Mouse (Mus musculus) neural tube, embryonic 13.5 days (tissue): Measurements from ENCODE around the gene Esr1. TPM values are rescaled to one million over a fixed set of nuclear protein-coding genes. Genes with fewer than 3 reads are reported as not detected.
"Not testable (repeated sequence)": the region's sequence is repeated elsewhere in the genome, so short reads cannot be mapped to it uniquely, and the experiment has no call there.

Source experiments
- ATAC-seq: fragments of 200-750 bp; cut with Nextera tagmentation; 2 replicates; pipeline ENCODE4 v1.8.0; 2017; ENCODE audit warnings: low read depth, mild to moderate bottlenecking, moderate TSS enrichment, moderate library complexity
- H3K27ac ChIP-seq: fragments of 300-500 bp; sonication (generic); replicated peaks from 2 replicates; pipeline ENCODE4 v1.5.1; 2015; ENCODE audit warnings: moderate library complexity, mild to moderate bottlenecking, inconsistent platforms
- H3K27me3 ChIP-seq: fragments of 300-500 bp; sonication (generic); 2 replicates; pipeline ENCODE4 v1.6.1; 2015; ENCODE audit warnings: mild to moderate bottlenecking, inconsistent platforms
- H3K36me3 ChIP-seq: fragments of 300-500 bp; sonication (generic); 2 replicates; pipeline ENCODE4 v1.6.1; 2015; ENCODE audit warnings: mild to moderate bottlenecking, inconsistent platforms
- H3K4me1 ChIP-seq: fragments of 300-500 bp; sonication (generic); replicated peaks from 2 replicates; pipeline ENCODE4 v1.6.1; 2015; ENCODE audit warnings: inconsistent platforms
- H3K4me2 ChIP-seq: fragments of 300-500 bp; sonication (generic); 2 replicates; pipeline ENCODE4 v1.6.1; 2015; ENCODE audit warnings: inconsistent platforms, mild to moderate bottlenecking, moderate library complexity
- H3K4me3 ChIP-seq: fragments of 300-500 bp; sonication (generic); 2 replicates; pipeline ENCODE4 v1.5.1; 2015; ENCODE audit warnings: mild to moderate bottlenecking, inconsistent platforms
- H3K9ac ChIP-seq: fragments of 300-500 bp; sonication (generic); 2 replicates; pipeline ENCODE4 v1.6.1; 2015; ENCODE audit warnings: moderate library complexity, mild to moderate bottlenecking, inconsistent platforms
- H3K9me3 ChIP-seq: fragments of 300-500 bp; sonication (generic); 2 replicates; pipeline ENCODE4 v1.6.1; 2016; ENCODE audit warnings: inconsistent platforms
- WGBS: fragments of 180-500 bp; shearing (Covaris S2); methylation state at CpG from one replicate; pipeline ENCODE4 v1.1.7; 2015; 5-methylcytosine and 5-hydroxymethylcytosine counted together
- polyA plus RNA-seq: library from polyadenylated mRNA; unstranded; fragments of >200 nt; fragmentation: Nextera tagmentation; extraction: Ambion mirVana; gene quantifications from 2 replicates; pipeline ENCODE4 v1.2.1, GENCODE M21; 2015

Esr1 gene
- polyA plus RNA-seq, 1 experiment from 2014 or later: 0.25 TPM

- no peak overlapping the region for H3K4me2 ChIP-seq
- WGBS: 59% methylated on average over 2 of the region's 2 CpGs
- H3K4me1 ChIP-seq: no peaks in the 10 kb centered on the region
- no peak for ATAC-seq
- no peaks in the 10 kb centered on the region for H3K36me3 ChIP-seq
- H3K27me3 ChIP-seq: no peaks in the 10 kb centered on the region
- no peak overlapping the region for H3K9ac ChIP-seq
- no peaks in the 10 kb centered on the region for H3K9me3 ChIP-seq
- H3K27ac ChIP-seq: no peak overlapping the region
- no peak overlapping the region for H3K4me3 ChIP-seq
Observed at GRCm38 (mm10) chr10:4600796-4601474, 10.5 kb upstream of the Esr1 start.

GRCm38 (mm10) chr10:4601612-4602011, 9.8 kb upstream of the Esr1 start:
- not testable (repeated sequence) for H3K27ac ChIP-seq, H3K4me2 ChIP-seq, H3K27me3 ChIP-seq, H3K9ac ChIP-seq, H3K4me1 ChIP-seq, ATAC-seq, H3K9me3 ChIP-seq, H3K36me3 ChIP-seq, H3K4me3 ChIP-seq

GRCm38 (mm10) chr10:4602466-4602865, 8.9 kb upstream of the Esr1 start:
- no peak for ATAC-seq
- H3K9ac ChIP-seq: no peak overlapping the region
- H3K4me2 ChIP-seq: no peak overlapping the region
- no peak overlapping the region for H3K4me3 ChIP-seq
- no peaks in the 10 kb centered on the region for H3K27me3 ChIP-seq
- no peak overlapping the region for H3K27ac ChIP-seq
- WGBS: 72% methylated on average over 4 of the region's 4 CpGs
- no peaks in the 10 kb centered on the region for H3K9me3 ChIP-seq
- H3K4me1 ChIP-seq: no peaks in the 10 kb centered on the region
- no peaks in the 10 kb centered on the region for H3K36me3 ChIP-seq

GRCm38 (mm10) chr10:4604527-4605209, 6.7 kb upstream of the Esr1 start:
- H3K4me1 ChIP-seq: no peaks in the 10 kb centered on the region
- 86% methylated on average over 4 of the region's 4 CpGs for WGBS
- no peak overlapping the region for H3K4me3 ChIP-seq
- no peak overlapping the region for H3K4me2 ChIP-seq
- H3K36me3 ChIP-seq: no peaks in the 10 kb centered on the region
- no peak overlapping the region for H3K27ac ChIP-seq
- ATAC-seq: no peak
- no peaks in the 10 kb centered on the region for H3K27me3 ChIP-seq
- H3K9ac ChIP-seq: no peak overlapping the region
- no peaks in the 10 kb centered on the region for H3K9me3 ChIP-seq

GRCm38 (mm10) chr10:4610234-4610633, 1.2 kb upstream of the Esr1 start:
- Histone ChIP-seq H3K36me3 (no peaks in the 10 kb centered on the region), H3K4me1 (no peaks in the 10 kb centered on the region), H3K9ac (no peak overlapping the region), H3K27me3 (no peaks in the 10 kb centered on the region), H3K4me3 (no peak overlapping the region), H3K4me2 (no peak overlapping the region), H3K9me3 (no peaks in the 10 kb centered on the region), H3K27ac (no peak overlapping the region)
- ATAC-seq: no peak
- WGBS: 91% methylated on average over 2 of the region's 2 CpGs

- H3K36me3 ChIP-seq: no peaks in the 10 kb centered on the region
- no peak overlapping the region for H3K27ac ChIP-seq
- H3K4me3 ChIP-seq: no peak overlapping the region
- H3K9me3 ChIP-seq: no peaks in the 10 kb centered on the region
- ATAC-seq: no peak
- H3K27me3 ChIP-seq: no peaks in the 10 kb centered on the region
- WGBS: 81% methylated on average over 22 of the region's 22 CpGs
- no peak overlapping the region for H3K4me2 ChIP-seq
- H3K9ac ChIP-seq: no peak overlapping the region
- no peaks in the 10 kb centered on the region for H3K4me1 ChIP-seq
Observed at GRCm38 (mm10) chr10:4612313-4613036, 1.1 kb downstream of the Esr1 start.

GRCm38 (mm10) chr10:4618026-4618425, 6.6 kb downstream of the Esr1 start:
- H3K4me3 ChIP-seq: no peak overlapping the region
- H3K4me1 ChIP-seq: no peaks in the 10 kb centered on the region
- no peaks in the 10 kb centered on the region for H3K9me3 ChIP-seq
- no peak overlapping the region for H3K27ac ChIP-seq
- 74% methylated on average over 2 of the region's 2 CpGs for WGBS
- no peak for ATAC-seq
- H3K27me3 ChIP-seq: no peaks in the 10 kb centered on the region
- H3K36me3 ChIP-seq: no peaks in the 10 kb centered on the region
- no peak overlapping the region for H3K9ac ChIP-seq
- H3K4me2 ChIP-seq: no peak overlapping the region

GRCm38 (mm10) chr10:4618686-4619085, 7.3 kb downstream of the Esr1 start:
- Histone ChIP-seq H3K4me3 (no peak overlapping the region), H3K4me2 (no peak overlapping the region), H3K27me3 (no peaks in the 10 kb centered on the region), H3K27ac (no peak overlapping the region), H3K9me3 (no peaks in the 10 kb centered on the region), H3K4me1 (no peaks in the 10 kb centered on the region), H3K36me3 (no peaks in the 10 kb centered on the region), H3K9ac (no peak overlapping the region)
- 85% methylated on average over 5 of the region's 5 CpGs for WGBS
- ATAC-seq: no peak

- not testable (repeated sequence) for H3K9me3 ChIP-seq, H3K27me3 ChIP-seq, H3K4me1 ChIP-seq, H3K4me3 ChIP-seq, H3K9ac ChIP-seq, H3K36me3 ChIP-seq, H3K4me2 ChIP-seq, H3K27ac ChIP-seq, ATAC-seq
- 95% methylated on average over 1 of the region's 1 CpGs for WGBS
Observed at GRCm38 (mm10) chr10:4619426-4619825, 8.0 kb downstream of the Esr1 start.

- no peak for ATAC-seq
- Histone ChIP-seq H3K4me3 (no peak overlapping the region), H3K4me2 (no peak overlapping the region), H3K9me3 (no peaks in the 10 kb centered on the region), H3K9ac (no peak overlapping the region), H3K27ac (no peak overlapping the region), H3K36me3 (no peaks in the 10 kb centered on the region), H3K4me1 (no peaks in the 10 kb centered on the region), H3K27me3 (no peaks in the 10 kb centered on the region)
- WGBS: 86% methylated on average over 24 of the region's 24 CpGs
Observed at GRCm38 (mm10) chr10:4620596-4621504, 9.5 kb downstream of the Esr1 start.

GRCm38 (mm10) chr10:4621505-4621815, 10.1 kb downstream of the Esr1 start:
- WGBS: 88% methylated on average over 5 of the region's 5 CpGs
- Histone ChIP-seq H3K9ac (no peak overlapping the region), H3K27ac (no peak overlapping the region), H3K4me3 (no peak overlapping the region), H3K9me3 (no peaks in the 10 kb centered on the region), H3K36me3 (no peaks in the 10 kb centered on the region), H3K4me1 (no peaks in the 10 kb centered on the region), H3K4me2 (no peak overlapping the region), H3K27me3 (no peaks in the 10 kb centered on the region)
- no peak for ATAC-seq

- no peaks in the 10 kb centered on the region for H3K9me3 ChIP-seq
- H3K27ac ChIP-seq: no peak overlapping the region
- H3K9ac ChIP-seq: no peak overlapping the region
- ATAC-seq: no peak
- H3K36me3 ChIP-seq: no peaks in the 10 kb centered on the region
- no peaks in the 10 kb centered on the region for H3K27me3 ChIP-seq
- no peak overlapping the region for H3K4me3 ChIP-seq
- no peaks in the 10 kb centered on the region for H3K4me1 ChIP-seq
- no peak overlapping the region for H3K4me2 ChIP-seq
Observed at GRCm38 (mm10) chr10:4623319-4623718, 11.9 kb downstream of the Esr1 start.
